Mouse (Mus musculus) forebrain, embryonic 10.5 days (tissue): Measurements from ENCODE around the gene Msh5. TPM values are rescaled to one million over a fixed set of nuclear protein-coding genes. Genes with fewer than 3 reads are reported as not detected.

Source experiments
- DNase-seq: peaks from one replicate; pipeline ENCODE4 v3.0.0-alpha.2; 2017; ENCODE audit warnings: low spot score; ENCODE audit errors: extremely low spot score
- H3K27ac ChIP-seq: fragments of 300-500 bp; sonication (generic); 2 replicates; pipeline ENCODE4 v1.5.1; 2016; ENCODE audit warnings: mild to moderate bottlenecking
- H3K27me3 ChIP-seq: fragments of 300-500 bp; sonication (generic); 2 replicates; pipeline ENCODE4 v1.6.1; 2016; ENCODE audit warnings: mild to moderate bottlenecking; ENCODE audit not compliant: poor library complexity, severe bottlenecking
- H3K36me3 ChIP-seq: fragments of 300-500 bp; sonication (generic); replicated peaks from 2 replicates; pipeline ENCODE4 v1.6.1; 2016; ENCODE audit warnings: mild to moderate bottlenecking, moderate library complexity
- H3K4me1 ChIP-seq: fragments of 300-500 bp; sonication (generic); 2 replicates; pipeline ENCODE4 v1.6.1; 2016
- H3K4me3 ChIP-seq: fragments of 300-500 bp; sonication (generic); 2 replicates; pipeline ENCODE4 v1.5.1; 2016; ENCODE audit warnings: mild to moderate bottlenecking, moderate library complexity
- H3K9me3 ChIP-seq: fragments of 300-500 bp; sonication (generic); 2 replicates; pipeline ENCODE4 v1.6.1; 2016; ENCODE audit warnings: mild to moderate bottlenecking, moderate library complexity
- WGBS: fragments of 180-500 bp; shearing (Covaris S2); methylation state at CpG from one replicate; pipeline ENCODE4 v1.1.7; 2016; 5-methylcytosine and 5-hydroxymethylcytosine counted together
- polyA plus RNA-seq: library from polyadenylated mRNA; unstranded; fragments of >200 nt; fragmentation: Nextera tagmentation; extraction: Ambion mirVana; gene quantifications from 2 replicates; pipeline ENCODE4 v1.2.1, GENCODE M21; 2016

Msh5 gene
- polyA plus RNA-seq, 1 experiment from 2014 or later, result 5.1 TPM

DNA sequence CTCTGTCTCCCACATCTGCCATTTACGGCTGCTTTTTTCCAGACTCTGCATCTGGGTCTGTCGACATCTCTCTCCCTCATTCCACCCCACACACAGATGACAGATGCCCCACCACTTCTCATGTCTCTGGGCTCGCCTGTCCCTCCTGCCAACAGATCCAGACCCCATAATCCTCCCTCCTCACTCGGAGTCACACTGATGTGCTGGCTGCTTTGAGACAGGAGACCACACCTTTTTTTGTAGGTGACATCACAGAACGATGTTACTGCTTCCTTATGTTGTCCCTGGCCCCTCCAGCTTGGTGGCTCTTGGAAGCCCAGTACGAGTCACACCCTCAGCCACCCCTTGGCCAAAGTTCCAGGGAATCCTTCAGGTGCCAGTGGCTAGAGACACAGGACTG lies 33.7 kb upstream of the Msh5 start:
- WGBS, result 68% methylated on average over 6 of the region's 6 CpGs
- peaks cover 37% of the 10 kb centered on the region for H3K27me3 ChIP-seq
- no peak for DNase-seq
- no peak overlapping the region for H3K27ac ChIP-seq
- H3K4me3 ChIP-seq, result no peak overlapping the region
- H3K4me1 ChIP-seq, result peaks cover 30% of the 10 kb centered on the region
- no peaks in the 10 kb centered on the region for H3K9me3 ChIP-seq
- no peaks in the 10 kb centered on the region for H3K36me3 ChIP-seq

DNA sequence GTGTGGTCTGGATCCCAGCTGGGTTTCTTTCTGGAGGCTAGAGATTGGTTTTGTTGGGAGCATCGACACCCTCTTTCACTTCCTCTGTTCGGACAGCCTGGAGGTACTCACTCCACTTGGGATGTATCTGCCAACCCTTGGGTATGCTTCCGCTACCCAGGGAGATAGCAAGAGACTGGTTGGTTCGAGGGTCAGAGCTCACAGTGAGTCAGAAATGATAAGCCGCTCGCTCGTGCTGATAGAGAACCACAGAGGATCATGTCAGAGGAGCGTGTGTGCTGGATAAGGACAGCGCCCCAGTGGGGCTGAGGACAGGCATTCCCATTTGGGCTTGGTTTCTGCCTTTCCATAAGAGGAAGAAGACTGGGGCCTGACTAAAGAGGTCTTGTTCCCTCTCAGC lies 33.2 kb upstream of the Msh5 start:
- H3K4me1 ChIP-seq, result peaks cover 30% of the 10 kb centered on the region
- no peaks in the 10 kb centered on the region for H3K9me3 ChIP-seq
- DNase-seq, result no peak
- no peak overlapping the region for H3K4me3 ChIP-seq
- no peak overlapping the region for H3K27ac ChIP-seq
- peaks cover 37% of the 10 kb centered on the region for H3K27me3 ChIP-seq
- H3K36me3 ChIP-seq, result no peaks in the 10 kb centered on the region
- WGBS, result 80% methylated on average over 9 of the region's 9 CpGs

DNA sequence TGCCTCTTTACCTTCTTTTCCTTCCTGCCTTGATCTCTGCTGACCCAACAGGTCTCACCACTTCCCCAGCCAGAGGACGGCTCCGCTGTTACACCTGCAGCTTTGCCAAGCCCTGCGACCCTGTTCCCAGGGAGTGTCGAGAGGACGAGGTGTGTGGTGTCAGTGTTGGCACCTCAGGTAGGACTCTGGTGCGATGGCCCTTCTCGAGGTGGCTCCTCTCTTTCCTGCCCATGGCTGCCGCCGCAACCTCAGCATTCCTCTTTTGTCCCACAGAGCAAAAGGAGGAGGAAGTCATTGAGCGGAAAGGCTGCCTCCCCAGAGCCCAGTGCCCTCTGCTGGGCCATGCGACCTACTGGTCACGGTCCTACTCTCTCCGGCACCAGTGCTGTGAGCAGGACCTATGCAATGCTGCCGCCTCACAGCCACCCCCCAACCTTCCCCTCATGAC lies 31.3 kb upstream of the Msh5 start, which contains the start of gene Ly6g6d:
TSS of gene Ly6g6d (minus strand) at position 280 of the 448 bp plus-strand sequence.
- peaks cover 37% of the 10 kb centered on the region for H3K27me3 ChIP-seq
- H3K4me3 ChIP-seq, result peak within 1 kb of the TSS; percentile 42
- H3K27ac ChIP-seq, result peak within 1 kb of the TSS; percentile 81
- 10% methylated on average over 14 of the region's 14 CpGs for WGBS
- DNase-seq, result peak; percentile 38
- peaks cover 33% of the 10 kb centered on the region for H3K4me1 ChIP-seq
- H3K9me3 ChIP-seq, result no peaks in the 10 kb centered on the region
- H3K36me3 ChIP-seq, result no peaks in the 10 kb centered on the region

DNA sequence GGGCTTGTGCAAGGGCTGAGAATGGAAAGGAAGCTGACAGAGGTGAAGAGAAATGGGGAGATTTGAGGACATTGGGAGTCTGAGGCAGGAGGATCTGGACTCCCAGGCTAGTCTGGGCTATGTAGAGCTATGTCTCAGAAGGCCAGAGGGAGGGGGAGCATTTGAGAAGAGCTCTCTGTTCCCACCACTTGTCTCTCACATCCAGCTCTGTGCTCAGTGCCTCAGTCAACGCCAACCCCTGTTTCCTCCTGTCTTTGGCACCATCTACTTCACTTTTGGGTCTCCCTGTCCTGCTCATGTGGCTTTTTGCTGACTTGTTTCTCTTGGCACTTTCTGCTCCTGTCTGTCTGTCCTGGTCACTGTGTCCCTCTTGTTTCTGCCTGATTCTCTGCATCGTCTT lies 30.7 kb upstream of the Msh5 start:
- H3K4me3 ChIP-seq, result peak overlapping the region; percentile 42
- no peak for DNase-seq
- no peaks in the 10 kb centered on the region for H3K9me3 ChIP-seq
- H3K36me3 ChIP-seq, result no peaks in the 10 kb centered on the region
- 51% methylated on average over 2 of the region's 2 CpGs for WGBS
- H3K27ac ChIP-seq, result peak overlapping the region; percentile 81
- peaks cover 33% of the 10 kb centered on the region for H3K4me1 ChIP-seq
- H3K27me3 ChIP-seq, result peaks cover 37% of the 10 kb centered on the region

DNA sequence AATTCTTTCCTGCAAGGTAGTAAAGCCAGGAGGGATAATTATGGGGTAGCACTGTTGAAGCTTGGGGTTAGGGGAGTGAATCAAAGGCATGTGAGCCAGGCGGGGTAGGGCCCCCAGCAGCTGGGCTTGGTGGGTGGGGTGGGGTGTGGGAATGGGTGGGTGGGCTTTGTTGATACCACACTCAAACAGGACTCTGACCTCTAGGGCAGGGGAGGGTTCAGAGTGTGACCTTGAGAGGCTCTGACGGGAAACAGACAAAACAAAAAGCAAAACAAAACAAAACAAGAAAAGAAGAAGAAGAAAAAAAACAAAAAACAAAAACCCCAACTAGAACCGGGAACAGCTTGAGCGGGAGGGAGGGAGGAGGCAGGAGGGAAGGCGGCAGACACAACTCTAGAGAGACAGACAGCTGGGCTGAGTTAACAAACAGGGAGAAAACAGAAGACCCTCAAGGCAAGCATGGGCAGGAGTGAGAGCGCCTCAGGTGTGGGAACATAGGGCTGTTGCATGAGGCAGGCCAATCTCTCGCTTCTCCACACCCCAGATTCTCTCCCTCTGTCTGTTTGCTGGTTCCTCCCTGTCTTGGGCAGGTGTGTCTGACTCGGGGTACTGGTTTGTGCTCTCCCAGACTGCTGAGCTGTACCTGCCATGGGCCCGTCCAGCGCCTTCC lies 30.1 kb upstream of the Msh5 start, which contains the start of gene Ly6g6e:
TSS of gene Ly6g6e (plus strand) at position 396 of the 670 bp plus-strand sequence.
- WGBS, result 21% methylated on average over 10 of the region's 10 CpGs
- Histone ChIP-seq H3K36me3 (no peaks in the 10 kb centered on the region), H3K27ac (peak within 1 kb of the TSS; percentile 81), H3K9me3 (no peaks in the 10 kb centered on the region), H3K4me3 (peak within 1 kb of the TSS; percentile 42), H3K4me1 (peaks cover 33% of the 10 kb centered on the region), H3K27me3 (peaks cover 37% of the 10 kb centered on the region)
- DNase-seq, result no peak

DNA sequence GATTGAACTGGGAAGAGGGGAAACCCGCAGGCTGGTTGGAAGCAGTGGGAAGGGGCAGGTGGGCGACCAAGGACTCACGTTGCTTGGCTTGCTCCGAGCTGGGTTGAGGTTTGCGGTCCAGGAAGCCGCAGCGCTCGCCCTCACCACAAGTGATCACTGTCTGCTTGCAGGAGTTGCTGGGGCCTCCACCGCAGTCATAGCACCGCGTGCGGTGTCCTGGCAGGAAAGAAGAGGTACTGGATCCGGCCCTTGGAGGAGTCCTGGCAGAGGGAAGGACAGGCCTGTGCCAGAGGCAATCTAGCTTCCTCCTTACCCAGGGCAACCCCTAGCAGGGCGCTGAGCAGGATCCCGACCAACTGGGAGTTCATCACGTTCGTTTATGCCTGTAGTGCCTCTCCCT lies 27.6 kb upstream of the Msh5 start:
- Histone ChIP-seq H3K27ac (0 out of 2 replicates have a peak overlapping the region, but pooled peaks have one; percentile 9), H3K4me1 (peaks cover 28% of the 10 kb centered on the region), H3K27me3 (peaks cover 30% of the 10 kb centered on the region), H3K36me3 (no peaks in the 10 kb centered on the region), H3K4me3 (no peak overlapping the region), H3K9me3 (no peaks in the 10 kb centered on the region)
- 57% methylated on average over 17 of the region's 17 CpGs for WGBS
- no peak for DNase-seq

DNA sequence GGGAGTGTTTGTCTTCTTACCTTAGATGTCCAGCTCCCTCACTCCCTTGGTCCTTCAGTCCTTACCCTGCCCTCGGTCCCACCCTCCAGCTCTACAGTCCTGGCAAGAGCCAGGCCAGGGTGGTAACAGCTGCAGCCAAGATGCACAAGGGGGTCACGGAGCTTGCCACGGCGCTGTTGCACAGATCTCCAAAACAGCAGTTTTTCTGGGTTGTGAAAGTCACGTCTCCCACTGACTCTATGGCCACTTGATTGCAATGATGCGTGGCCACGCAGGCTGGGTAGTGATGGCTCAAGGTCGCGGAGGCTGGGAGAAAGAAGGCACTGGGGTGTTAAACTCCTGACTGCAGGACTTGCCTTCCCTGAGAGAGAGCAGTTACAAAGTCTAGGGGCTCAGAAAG lies 24.9 kb upstream of the Msh5 start:
- WGBS, result 89% methylated on average over 9 of the region's 9 CpGs
- H3K27ac ChIP-seq, result no peak overlapping the region
- no peaks in the 10 kb centered on the region for H3K9me3 ChIP-seq
- H3K4me1 ChIP-seq, result peaks cover 9% of the 10 kb centered on the region
- H3K36me3 ChIP-seq, result no peaks in the 10 kb centered on the region
- no peak for DNase-seq
- H3K4me3 ChIP-seq, result no peak overlapping the region
- peaks cover 33% of the 10 kb centered on the region for H3K27me3 ChIP-seq

DNA sequence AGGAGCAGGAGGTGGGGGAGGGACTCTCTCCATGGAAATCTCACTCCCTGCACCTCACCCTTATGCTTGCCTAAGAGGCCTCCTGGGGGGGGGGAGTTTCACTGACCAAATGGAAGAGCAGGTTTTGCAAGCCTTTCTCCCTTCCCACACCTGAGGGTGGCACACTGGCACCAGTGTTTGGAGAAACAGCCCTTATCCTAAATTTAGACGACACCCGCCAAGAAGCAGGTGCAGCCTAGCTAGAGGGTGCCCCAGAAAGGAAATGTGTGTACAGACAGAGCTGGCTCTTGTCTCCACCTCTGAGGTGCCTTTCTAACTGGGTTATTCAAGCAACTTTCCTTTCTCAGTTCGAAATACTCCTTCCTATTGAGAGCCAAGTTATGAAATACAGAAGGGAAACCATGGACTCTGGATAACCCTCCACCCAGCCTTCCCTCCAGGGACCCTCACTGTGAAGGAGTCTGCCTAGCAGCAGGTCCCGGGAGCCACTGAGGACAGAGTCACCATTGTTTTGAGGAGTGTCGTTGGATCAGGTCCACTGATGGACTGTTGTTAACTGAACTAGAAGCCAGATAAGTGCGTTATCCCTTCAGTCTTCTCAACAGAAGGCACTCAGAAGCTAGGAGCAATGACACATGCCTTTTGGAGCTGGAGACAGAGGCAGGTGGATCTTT lies 24.1 kb upstream of the Msh5 start:
- H3K36me3 ChIP-seq, result no peaks in the 10 kb centered on the region
- H3K27ac ChIP-seq, result no peak overlapping the region
- peaks cover 8% of the 10 kb centered on the region for H3K4me1 ChIP-seq
- no peak for DNase-seq
- H3K27me3 ChIP-seq, result peaks cover 41% of the 10 kb centered on the region
- no peak overlapping the region; the same call in 1 of the 2 replicates for H3K4me3 ChIP-seq
- WGBS, result 65% methylated on average over 6 of the region's 6 CpGs
- no peaks in the 10 kb centered on the region for H3K9me3 ChIP-seq

DNA sequence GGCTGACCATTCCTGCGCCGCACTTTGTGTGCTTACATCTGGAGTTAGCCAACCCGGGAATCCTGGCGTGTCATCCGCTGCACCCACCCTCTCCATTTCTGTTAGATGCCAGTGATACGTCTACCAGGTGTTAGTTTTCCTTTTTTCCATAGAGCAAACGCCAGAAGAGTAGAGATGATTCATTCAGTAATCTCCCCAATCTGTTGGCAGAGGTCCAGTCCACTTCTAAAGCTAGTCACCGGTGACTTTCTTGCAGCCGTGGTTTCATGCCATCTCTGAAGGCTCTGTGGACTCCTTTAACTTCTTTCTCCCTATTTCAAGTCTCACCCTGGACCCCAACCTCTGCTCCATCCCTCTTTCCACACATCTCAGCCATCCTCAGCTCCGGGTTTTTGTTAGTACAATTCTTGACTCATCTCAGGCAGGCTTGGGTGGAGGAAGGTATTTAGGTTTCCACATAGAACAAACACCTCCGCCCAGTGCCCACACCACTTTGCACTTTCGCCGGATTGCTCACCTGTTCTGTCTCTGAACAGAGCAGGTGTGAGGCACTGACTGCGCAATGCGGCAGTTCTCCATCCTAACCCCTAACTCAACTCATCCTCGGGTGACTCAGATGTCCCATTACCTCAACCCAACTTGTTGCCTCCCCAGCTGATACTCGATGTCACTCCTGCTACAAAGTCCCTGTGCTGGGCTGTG lies 21.8 kb upstream of the Msh5 start:
- peaks cover 24% of the 10 kb centered on the region for H3K4me1 ChIP-seq
- H3K27me3 ChIP-seq, result peaks cover 64% of the 10 kb centered on the region
- 89% methylated on average over 17 of the region's 17 CpGs for WGBS
- no peak overlapping the region for H3K4me3 ChIP-seq
- H3K36me3 ChIP-seq, result peaks cover 2% of the 10 kb centered on the region
- DNase-seq, result no peak
- no peaks in the 10 kb centered on the region for H3K9me3 ChIP-seq
- 0 out of 2 replicates have a peak overlapping the region, but pooled peaks have one; percentile 6 for H3K27ac ChIP-seq

DNA sequence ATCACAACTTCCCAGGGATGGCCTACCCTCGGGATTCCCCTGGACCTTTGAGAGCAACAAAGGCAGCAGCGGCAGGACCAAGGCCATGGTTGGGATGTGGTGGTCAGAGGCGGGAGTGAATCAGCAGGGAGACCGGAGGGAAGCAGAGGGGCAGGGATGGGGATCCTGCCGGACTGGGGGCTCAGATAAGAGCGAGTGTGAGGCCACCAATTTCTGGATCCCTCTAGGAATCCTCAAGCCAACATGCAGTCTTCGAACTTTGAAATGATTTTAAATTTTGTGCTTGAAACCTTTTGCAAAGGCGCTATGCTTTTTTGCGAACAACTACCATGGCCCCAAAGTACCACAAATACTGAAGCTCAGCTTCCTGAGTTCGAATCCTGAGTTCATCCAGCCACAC lies 19.5 kb upstream of the Msh5 start, which contains the start of gene Mpig6b:
TSS of gene Mpig6b (minus strand) at position 101 of the 400 bp plus-strand sequence.
- Histone ChIP-seq H3K27me3 (peaks cover 80% of the 10 kb centered on the region), H3K27ac (peak within 1 kb of the TSS; percentile 77), H3K4me1 (peaks cover 31% of the 10 kb centered on the region), H3K9me3 (no peaks in the 10 kb centered on the region), H3K36me3 (peaks cover 24% of the 10 kb centered on the region), H3K4me3 (peak within 1 kb of the TSS; percentile 50)
- 44% methylated on average over 10 of the region's 10 CpGs for WGBS
- DNase-seq, result no peak

DNA sequence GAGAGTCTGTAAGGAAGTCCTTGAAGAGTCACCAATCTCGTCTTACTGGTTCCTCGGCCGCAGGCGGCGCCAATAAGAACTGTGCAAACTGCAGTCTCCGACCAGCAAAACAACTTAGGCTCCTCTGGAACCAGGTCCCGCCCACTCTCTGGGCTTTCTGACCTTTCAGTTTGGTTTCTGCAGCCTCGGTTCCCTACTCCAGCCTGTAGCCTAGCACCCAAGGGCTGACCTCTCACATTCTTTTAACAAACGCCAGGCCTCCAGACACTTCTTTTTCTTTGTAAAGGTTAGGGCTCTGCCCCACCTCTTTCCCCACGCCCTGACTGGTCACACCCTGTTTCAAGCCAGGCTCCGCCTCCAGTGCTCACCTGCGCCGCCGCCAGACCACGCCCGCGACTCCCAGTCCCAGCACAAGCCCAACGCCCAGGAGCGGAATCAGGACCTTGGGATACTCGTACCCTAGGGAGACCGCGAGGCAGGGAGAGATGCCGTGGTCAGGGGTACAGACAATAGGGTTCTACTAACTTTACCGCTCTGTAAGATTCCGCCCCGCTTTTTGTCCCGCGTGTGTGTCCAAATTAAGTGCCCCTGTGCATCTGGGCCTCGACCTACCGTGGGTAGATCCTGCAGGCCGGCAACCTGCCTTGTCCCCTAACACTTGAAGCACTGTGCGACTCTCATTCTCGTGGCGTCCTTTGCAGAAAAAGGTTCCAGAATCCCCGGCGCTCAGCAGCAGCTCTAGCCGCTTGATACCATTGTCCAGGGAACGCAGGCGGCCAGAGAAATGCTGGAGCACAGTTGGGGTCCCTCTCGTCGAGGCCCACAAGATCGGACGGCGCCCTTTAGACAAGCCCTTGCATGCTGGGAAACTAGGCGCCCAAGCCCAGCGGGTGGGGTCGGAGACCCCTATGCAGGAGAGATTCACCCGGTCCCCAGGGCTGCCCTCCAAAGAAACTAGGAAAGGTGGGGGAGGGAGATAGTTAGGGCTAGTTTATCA lies 18.7 kb upstream of the Msh5 start, which contains the start of gene Ly6g6c:
TSS of gene Ly6g6c (plus strand) at position 438 of the 997 bp plus-strand sequence.
- H3K36me3 ChIP-seq, result peaks cover 32% of the 10 kb centered on the region
- H3K27ac ChIP-seq, result peak within 1 kb of the TSS; percentile 77
- H3K4me3 ChIP-seq, result peak within 1 kb of the TSS; percentile 50
- peaks cover 84% of the 10 kb centered on the region for H3K27me3 ChIP-seq
- H3K4me1 ChIP-seq, result peaks cover 39% of the 10 kb centered on the region
- peak; percentile 50 for DNase-seq
- WGBS, result 1% methylated on average over 48 of the region's 48 CpGs
- no peaks in the 10 kb centered on the region for H3K9me3 ChIP-seq
